Mouse (Mus musculus) CH12.LX (cell line): ENCODE results near the gene Tmem63c. TPM values are rescaled to one million over a fixed set of nuclear protein-coding genes. Genes with fewer than 3 reads are reported as not detected.

ENCODE experiments used
- DNase-seq: peaks from one replicate; pipeline ENCODE4 v3.0.0-alpha.2; 2013; ENCODE audit errors: extremely low read depth
- H3K27ac ChIP-seq: 2 replicates; pipeline ENCODE4 v1.5.1; 2012; ENCODE audit warnings: low read depth, mild to moderate bottlenecking, control low read depth, moderate library complexity; ENCODE audit not compliant: insufficient read depth
- H3K27me3 ChIP-seq: replicated peaks from 2 replicates; pipeline ENCODE3; 2012; ENCODE audit warnings: inconsistent platforms
- H3K36me3 ChIP-seq, 2 experiments: replicated peaks in 1 of 2; 2 replicates each; pipeline versions ENCODE3 to v1.6.1; 2012; ENCODE audit warnings: inconsistent platforms in 1 of 2, low read length in 1 of 2, mild to moderate bottlenecking in 1 of 2, mixed read lengths in 1 of 2, moderate library complexity in 1 of 2; ENCODE audit not compliant: control insufficient read depth in 1 of 2, insufficient read depth in 1 of 2
- H3K4me1 ChIP-seq, 2 experiments: 2 replicates each; pipeline ENCODE4 v1.6.1; 2012; ENCODE audit warnings: inconsistent platforms in 1 of 2, moderate library complexity in 1 of 2; ENCODE audit not compliant: insufficient read depth in 2 of 2, control insufficient read depth in 1 of 2
- H3K4me2 ChIP-seq: 2 replicates; pipeline ENCODE4 v1.6.1; 2012; ENCODE audit warnings: low read depth, mild to moderate bottlenecking, control low read depth; ENCODE audit not compliant: poor library complexity, insufficient read depth, severe bottlenecking
- H3K4me3 ChIP-seq, 3 experiments: fragments of 150-350 bp in 1 of 3; sonication (generic) in 1 of 3; replicated peaks in 1 of 3; 2 replicates each; pipeline versions ENCODE3 to v1.5.1; 2011 to 2012; ENCODE audit warnings: low read depth in 2 of 3, low read length in 2 of 3, mild to moderate bottlenecking in 2 of 3, moderate library complexity in 2 of 3, control low read depth in 1 of 3, improper control_type of control experiment in 1 of 3, inconsistent platforms in 1 of 3, mixed read lengths in 1 of 3; ENCODE audit not compliant: poor library complexity in 1 of 3
- H3K79me2 ChIP-seq: replicated peaks from 2 replicates; pipeline ENCODE4 v1.6.1; 2012; ENCODE audit warnings: mild to moderate bottlenecking, moderate library complexity; ENCODE audit not compliant: control insufficient read depth, poor library complexity, insufficient read depth, severe bottlenecking; ENCODE audit errors: extremely low read depth
- H3K9ac ChIP-seq: 2 replicates; pipeline ENCODE4 v1.6.1; 2012; ENCODE audit warnings: low read depth, mild to moderate bottlenecking, control low read depth, moderate library complexity; ENCODE audit not compliant: insufficient read depth
- H3K9me3 ChIP-seq: replicated peaks from 2 replicates; pipeline ENCODE3; 2012; ENCODE audit warnings: low read length, inconsistent platforms, mixed read lengths
- BHLHE40 ChIP-seq: IDR thresholded peaks from 2 replicates; pipeline ENCODE4 v1.6.1; 2011; ENCODE audit warnings: mild to moderate bottlenecking, low read depth, low read length, improper control_type of control experiment
- CHD1 ChIP-seq: IDR thresholded peaks from 2 replicates; pipeline ENCODE4 v1.6.1; 2012; ENCODE audit warnings: low read depth, low read length, improper control_type of control experiment, inconsistent platforms
- CHD2 ChIP-seq: IDR thresholded peaks from 2 replicates; pipeline ENCODE4 v1.6.1; 2011; ENCODE audit warnings: low read length, improper control_type of control experiment
- CTCF ChIP-seq, 2 experiments: IDR thresholded peaks in 1 of 2; conservative IDR thresholded peaks in 1 of 2; 2 replicates each; pipeline ENCODE4 v1.5.1; 2011 to 2012; ENCODE audit warnings: low read depth in 2 of 2, low read length in 2 of 2, improper control_type of control experiment in 1 of 2, inconsistent platforms in 1 of 2, mild to moderate bottlenecking in 1 of 2, moderate library complexity in 1 of 2
- ELF1 ChIP-seq: IDR thresholded peaks from 2 replicates; pipeline ENCODE4 v1.6.1; 2014; ENCODE audit warnings: low read depth, mild to moderate bottlenecking, inconsistent platforms, low read length, improper control_type of control experiment
- EP300 ChIP-seq: IDR thresholded peaks from 2 replicates; pipeline ENCODE4 v1.6.1; 2011; ENCODE audit warnings: low read length, improper control_type of control experiment
- HCFC1 ChIP-seq: IDR thresholded peaks from 2 replicates; pipeline ENCODE4 v1.6.1; 2012; ENCODE audit warnings: low read depth, mild to moderate bottlenecking, inconsistent platforms, low read length, improper control_type of control experiment
- IRF4 ChIP-seq: IDR thresholded peaks from 2 replicates; pipeline ENCODE4 v1.6.1; 2014; ENCODE audit warnings: low read depth, mild to moderate bottlenecking, inconsistent platforms, low read length, improper control_type of control experiment
- KAT2A ChIP-seq: IDR thresholded peaks from 2 replicates; pipeline ENCODE4 v1.6.1; 2012; ENCODE audit warnings: low read length, improper control_type of control experiment, inconsistent platforms; ENCODE audit not compliant: insufficient replicate concordance
- MAFK ChIP-seq: IDR thresholded peaks from 2 replicates; pipeline ENCODE4 v1.6.1; 2011; ENCODE audit warnings: low read length, improper control_type of control experiment; ENCODE audit not compliant: insufficient replicate concordance
- MAX ChIP-seq: IDR thresholded peaks from 2 replicates; pipeline ENCODE4 v1.6.1; 2011; ENCODE audit warnings: low read length, improper control_type of control experiment
- MXI1 ChIP-seq: IDR thresholded peaks from 2 replicates; pipeline ENCODE4 v1.6.1; 2011; ENCODE audit warnings: mild to moderate bottlenecking, low read depth, low read length, improper control_type of control experiment
- MYC ChIP-seq: IDR thresholded peaks from 2 replicates; pipeline ENCODE4 v1.6.1; 2011; ENCODE audit warnings: low read depth, mild to moderate bottlenecking, improper control_type of control experiment, low read length
- NELFE ChIP-seq: IDR thresholded peaks from 2 replicates; pipeline ENCODE4 v1.6.1; 2011; ENCODE audit warnings: low read depth, low read length, improper control_type of control experiment
- PAX5 ChIP-seq: IDR thresholded peaks from 2 replicates; pipeline ENCODE4 v1.6.1; 2012; ENCODE audit warnings: low read length, inconsistent platforms, mixed read lengths
- POLR2A ChIP-seq: IDR thresholded peaks from 2 replicates; pipeline ENCODE4 v1.6.1; 2011; ENCODE audit warnings: low read depth, mild to moderate bottlenecking, improper control_type of control experiment, low read length
- RAD21 ChIP-seq: IDR thresholded peaks from 2 replicates; pipeline ENCODE4 v1.6.1; 2011; ENCODE audit warnings: low read depth, mild to moderate bottlenecking, low read length, improper control_type of control experiment, moderate library complexity
- SIN3A ChIP-seq: IDR thresholded peaks from 2 replicates; pipeline ENCODE4 v1.6.1; 2012; ENCODE audit warnings: low read length, improper control_type of control experiment, inconsistent platforms
- SMC3 ChIP-seq: IDR thresholded peaks from 2 replicates; pipeline ENCODE4 v1.6.1; 2011; ENCODE audit warnings: low read depth, low read length, improper control_type of control experiment
- TBP ChIP-seq: conservative IDR thresholded peaks from 2 replicates; pipeline ENCODE4 v1.6.1; 2011; ENCODE audit warnings: low read depth, low read length, improper control_type of control experiment
- TCF12 ChIP-seq: IDR thresholded peaks from 2 replicates; pipeline ENCODE4 v1.6.1; 2014; ENCODE audit warnings: low read depth, mild to moderate bottlenecking, inconsistent platforms, low read length, improper control_type of control experiment
- UBTF ChIP-seq: IDR thresholded peaks from 2 replicates; pipeline ENCODE4 v1.6.1; 2012; ENCODE audit warnings: low read depth, mild to moderate bottlenecking, inconsistent platforms, low read length, improper control_type of control experiment, moderate library complexity
- USF2 ChIP-seq: conservative IDR thresholded peaks from 2 replicates; pipeline ENCODE4 v1.6.1; 2011; ENCODE audit warnings: low read depth, low read length, improper control_type of control experiment
- ZKSCAN1 ChIP-seq: IDR thresholded peaks from 2 replicates; pipeline ENCODE4 v1.6.1; 2012; ENCODE audit warnings: low read depth, inconsistent platforms, low read length, improper control_type of control experiment, borderline replicate concordance
- ZMIZ1 ChIP-seq: IDR thresholded peaks from 2 replicates; pipeline ENCODE4 v1.6.1; 2012; ENCODE audit warnings: low read depth, mild to moderate bottlenecking, inconsistent platforms, low read length, improper control_type of control experiment
- ZNF384 ChIP-seq: IDR thresholded peaks from 2 replicates; pipeline ENCODE4 v1.6.1; 2012; ENCODE audit warnings: low read depth, low read length, improper control_type of control experiment, inconsistent platforms
- dilution Hi-C: fragments of 300-500 bp; cut with MboI; formaldehyde crosslinking; loops from 2 replicates; pipeline ENCODE4 v1.14.3; 2020; ENCODE audit warnings: low sequenced_read_pairs; ENCODE audit not compliant: extremely low pct_unique_long_range_greater_than_20kb, extremely low pct_ligation_motif_present
- in situ Hi-C: fragments of 300-500 bp; cut with MboI; formaldehyde crosslinking; loops from 3 replicates; pipeline ENCODE4 v1.14.3; 2019; ENCODE audit warnings: low sequenced_read_pairs, low pct_ligation_motif_present, low pct_unique_long_range_greater_than_20kb, mixed read lengths
- polyA plus RNA-seq: library from polyadenylated mRNA; unstranded; fragments of >175 nt; gene quantifications from 2 replicates; pipeline ENCODE4 v1.2.1, GENCODE M21; 2012; ENCODE audit warnings: low read depth; ENCODE audit not compliant: insufficient read length
- total RNA-seq, 2 experiments: library from RNA; depleted of rRNA; stranded (reverse); fragments of 300-350 nt in 1 of 2; fragments of >200 nt in 1 of 2; gene quantifications; 2 replicates each; pipeline ENCODE4 v1.2.3; 2012 to 2014

Gene Tmem63c
- total and polyA plus RNA-seq, 3 experiments = 0.08 to 0.53 (median 0.11) TPM

DNA sequence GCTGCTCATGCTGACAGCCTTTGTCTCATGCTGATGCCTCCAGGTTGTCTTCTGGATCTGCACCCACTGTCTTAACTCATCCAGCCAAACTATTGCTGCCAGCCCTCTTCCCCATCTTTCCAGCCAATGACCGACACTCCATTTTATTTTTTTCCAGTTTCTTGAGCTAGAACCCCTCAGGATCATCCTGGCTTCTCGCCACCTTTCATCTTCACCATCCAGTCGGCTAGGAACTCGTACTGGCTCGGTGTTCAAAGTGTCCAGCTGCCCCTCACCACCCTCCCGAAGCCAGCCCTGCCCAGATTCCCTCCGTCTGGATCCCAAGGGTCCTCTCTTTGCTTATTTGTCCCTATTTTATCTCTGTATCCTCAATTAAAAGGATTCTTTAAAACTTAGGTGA lies 33.7 kb downstream of the Tmem63c start:
- H3K79me2 ChIP-seq = no peaks in the 10 kb centered on the region
- TF ChIP-seq CHD1 (no peak), TBP (no peak), MXI1 (no peak), IRF4 (no peak), ZMIZ1 (no peak), ZNF384 (no peak), HCFC1 (no peak), EP300 (no peak), MAX (no peak), POLR2A (no peak), ZKSCAN1 (no peak), MAFK (no peak), NELFE (no peak), CTCF (conservative IDR thresholded peaks at IDR 0.05 in 1 of 2, IDR thresholded peaks at IDR 0.05 in 1 of 2; ENCODE audit: low read depth in 2 of 2, low read length in 2 of 2) (no peak), USF2 (no peak), RAD21 (no peak), SMC3 (no peak), CHD2 (no peak), PAX5 (no peak), SIN3A (no peak)

GRCm38 (mm10) chr12:87057066-87057465 lies 35.9 kb downstream of the Tmem63c start:
- DNase-seq = no peak
- in situ Hi-C loops = no loop called here
- Histone ChIP-seq H3K27ac (no peak overlapping the region), H3K4me1 (no peaks in the 10 kb centered on the region), H3K36me3 (no peaks in the 10 kb centered on the region), H3K27me3 (peaks cover 93% of the 10 kb centered on the region), H3K9me3 (no peaks in the 10 kb centered on the region), H3K79me2 (no peaks in the 10 kb centered on the region), H3K9ac (no peak overlapping the region), H3K4me3 (no peak overlapping the region), H3K4me2 (no peak overlapping the region)
- TF ChIP-seq IRF4 (no peak), HCFC1 (no peak), CHD2 (no peak), PAX5 (no peak), MYC (no peak), BHLHE40 (no peak), CTCF (conservative IDR thresholded peaks at IDR 0.05 in 1 of 2, IDR thresholded peaks at IDR 0.05 in 1 of 2; ENCODE audit: low read depth in 2 of 2, low read length in 2 of 2) (no peak), CHD1 (no peak), TCF12 (no peak), ELF1 (no peak), UBTF (no peak), SMC3 (no peak), POLR2A (no peak), RAD21 (no peak), KAT2A (no peak)
- dilution Hi-C loops = no loop called here

More for the DNA sequence above, 33.7 kb downstream of the Tmem63c start:
- no peak overlapping the region for H3K9ac ChIP-seq
- H3K27ac ChIP-seq = no peak overlapping the region
- in situ Hi-C loops (no loop called here), dilution Hi-C loops (no loop called here)
- no peak overlapping the region for H3K4me3 ChIP-seq
- H3K4me2 ChIP-seq = no peak overlapping the region
- no peaks in the 10 kb centered on the region for H3K4me1 ChIP-seq
- peaks cover 82% of the 10 kb centered on the region for H3K27me3 ChIP-seq
- H3K36me3 ChIP-seq = no peaks in the 10 kb centered on the region
- DNase-seq = no peak
- no peaks in the 10 kb centered on the region for H3K9me3 ChIP-seq
